Mouse (Mus musculus) cortical plate, adult 2 months (tissue): ENCODE data around the gene Sephs1.

Experiments used
- CTCF ChIP-seq: fragments of 200-500 bp; IDR thresholded peaks from 2 replicates; pipeline ENCODE4 v1.5.1; 2011; ENCODE audit warnings: mild to moderate bottlenecking, control low read depth, low read length; ENCODE audit not compliant: insufficient read depth; ENCODE audit errors: extremely low read depth
- POLR2A ChIP-seq: fragments of 200-500 bp; IDR thresholded peaks from 2 replicates; pipeline ENCODE4 v1.6.1; 2011; ENCODE audit warnings: mild to moderate bottlenecking, low read length, control low read depth; ENCODE audit not compliant: insufficient read depth; ENCODE audit errors: extremely low read depth

- TF ChIP-seq CTCF (no peak), POLR2A (no peak)
Observed at GRCm38 (mm10) chr2:4929230-4929629, 47.9 kb downstream of the Sephs1 start.
